Mouse (Mus musculus) megakaryocyte, embryonic 14.5 days (primary cell): ENCODE measurements around the gene 2510002D24Rik.

Source experiments
- FLI1 ChIP-seq: IDR thresholded peaks from 2 replicates; pipeline ENCODE4 v1.6.1; 2012; ENCODE audit warnings: low read length, inconsistent platforms, mixed read lengths
- GATA1 ChIP-seq: IDR thresholded peaks from 3 replicates; pipeline ENCODE4 v1.6.1; 2012; ENCODE audit warnings: mixed read lengths, low read length, inconsistent platforms, borderline replicate concordance

GRCm38 (mm10) chr16:18829102-18829501, 7.3 kb upstream of the 2510002D24Rik start:
- TF ChIP-seq FLI1 (no peak), GATA1 (no peak)
